Mouse (Mus musculus): ENCODE measurements at regions not wholly inside any gene's neighbourhood (a gene's known extent, or its start where the extent isn't known, plus 50 kb on each side); places are given as distances from the start of the nearest gene placed in this dataset.

- Histone ChIP-seq H3K4me3 (ENCODE audit: control insufficient read depth in 1 of 2, insufficient read depth in 1 of 2, low read depth in 2 of 2, low read length in 2 of 2) (no peak overlapping the region), H3K27ac (ENCODE audit: control insufficient read depth, low read depth, low read length) (no peak overlapping the region), H3K79me2 (ENCODE audit: control insufficient read depth, insufficient read depth, low read length, poor library complexity) (no peaks in the 10 kb centered on the region), H3K9me3 (replicated peaks; ENCODE audit: insufficient read depth, low read length) (no peaks in the 10 kb centered on the region), H3K36me3 (ENCODE audit: control insufficient read depth in 1 of 2, insufficient read depth in 2 of 2, low read length in 2 of 2) (no peaks in the 10 kb centered on the region), H3K9ac (ENCODE audit: control insufficient read depth, low read depth, low read length, poor library complexity, severe bottlenecking) (no peak overlapping the region), H3K4me1 (ENCODE audit: control insufficient read depth in 1 of 2, insufficient read depth in 2 of 2, low read length in 2 of 2) (no peaks in the 10 kb centered on the region), H3K27me3 (ENCODE audit: control insufficient read depth in 1 of 2, insufficient read depth in 2 of 2, low read length in 2 of 2) (no peaks in the 10 kb centered on the region)
- no peak for DNase-seq (ENCODE audit: low read depth, low spot score)
- no peak for TF ChIP-seq POLR2AphosphoS2 (IDR thresholded peaks at IDR 0.05; ENCODE audit: low read length)
- TF ChIP-seq SIN3A (IDR thresholded peaks at IDR 0.05; ENCODE audit: low read length): no peak
- no peak for TF ChIP-seq ZMIZ1 (IDR thresholded peaks at IDR 0.05; ENCODE audit: low read depth, low read length)
- TF ChIP-seq KAT2A (conservative IDR thresholded peaks at IDR 0.05; ENCODE audit: low read depth, low read length): no peak
- no peak for TF ChIP-seq POLR2A (IDR thresholded peaks at IDR 0.05; ENCODE audit: control insufficient read depth in 1 of 2, insufficient read depth in 1 of 2, low read depth in 1 of 2, low read length in 2 of 2, poor library complexity in 1 of 2)
- no peak for TF ChIP-seq ZKSCAN1 (IDR thresholded peaks at IDR 0.05; ENCODE audit: low read depth, low read length)
- no peak for TF ChIP-seq EP300 (IDR thresholded peaks at IDR 0.05; ENCODE audit: low read depth in 1 of 2, low read length in 2 of 2)
- TF ChIP-seq JUND (IDR thresholded peaks at IDR 0.05; ENCODE audit: low read depth, low read length): no peak
- no peak for TF ChIP-seq SMC3 (IDR thresholded peaks at IDR 0.05; ENCODE audit: low read depth, low read length)
- TF ChIP-seq MAZ (IDR thresholded peaks at IDR 0.05; ENCODE audit: low read depth, low read length): no peak
- TF ChIP-seq ETS1 (IDR thresholded peaks at IDR 0.05; ENCODE audit: low read depth, low read length): no peak
- no peak for TF ChIP-seq TBP (IDR thresholded peaks at IDR 0.05; ENCODE audit: low read depth, low read length)
- no peak for TF ChIP-seq NELFE (IDR thresholded peaks at IDR 0.05; ENCODE audit: low read depth, low read length)
- TF ChIP-seq USF2 (IDR thresholded peaks at IDR 0.05; ENCODE audit: borderline replicate concordance in 1 of 2, insufficient read depth in 1 of 2, low read depth in 1 of 2, low read length in 2 of 2): no peak
- no peak for TF ChIP-seq CTCF (IDR thresholded peaks at IDR 0.05 in 2 of 3, conservative IDR thresholded peaks at IDR 0.05 in 1 of 3; ENCODE audit: control insufficient read depth in 1 of 3, insufficient read depth in 1 of 3, low read depth in 2 of 3, low read length in 3 of 3, poor library complexity in 1 of 3, severe bottlenecking in 1 of 3)
- no peak for TF ChIP-seq RAD21 (IDR thresholded peaks at IDR 0.05; ENCODE audit: low read depth, low read length)
- no peak for TF ChIP-seq MEF2A (IDR thresholded peaks at IDR 0.05; ENCODE audit: extremely low read depth, insufficient replicate concordance, low read depth, low read length, poor library complexity, severe bottlenecking)
- no peak for TF ChIP-seq UBTF (IDR thresholded peaks at IDR 0.05; ENCODE audit: borderline replicate concordance, insufficient read depth, low read depth, low read length)
These were observed 144.4 kb downstream of the 4930564D02Rik start for GRCm38 (mm10) chr3:105211023-105211422.

GRCm38 (mm10) chr3:105211726-105212125 lies 145.1 kb downstream of the 4930564D02Rik start:
- no peaks in the 10 kb centered on the region for H3K27me3 ChIP-seq (ENCODE audit: control insufficient read depth in 1 of 2, insufficient read depth in 2 of 2, low read length in 2 of 2)
- no peaks in the 10 kb centered on the region for H3K9me3 ChIP-seq (replicated peaks; ENCODE audit: insufficient read depth, low read length)
- no peaks in the 10 kb centered on the region for H3K4me1 ChIP-seq (ENCODE audit: control insufficient read depth in 1 of 2, insufficient read depth in 2 of 2, low read length in 2 of 2)
- H3K4me3 ChIP-seq (ENCODE audit: control insufficient read depth in 1 of 2, insufficient read depth in 1 of 2, low read depth in 2 of 2, low read length in 2 of 2): no peak overlapping the region
- DNase-seq (ENCODE audit: low read depth, low spot score): no peak
- H3K9ac ChIP-seq (ENCODE audit: control insufficient read depth, low read depth, low read length, poor library complexity, severe bottlenecking): no peak overlapping the region
- no peak overlapping the region for H3K27ac ChIP-seq (ENCODE audit: control insufficient read depth, low read depth, low read length)
- no peaks in the 10 kb centered on the region for H3K79me2 ChIP-seq (ENCODE audit: control insufficient read depth, insufficient read depth, low read length, poor library complexity)
- no peaks in the 10 kb centered on the region for H3K36me3 ChIP-seq (ENCODE audit: control insufficient read depth in 1 of 2, insufficient read depth in 2 of 2, low read length in 2 of 2)
- TF ChIP-seq CHD2 (IDR thresholded peaks at IDR 0.05; ENCODE audit: low read length) (no peak), MEF2A (IDR thresholded peaks at IDR 0.05; ENCODE audit: extremely low read depth, insufficient replicate concordance, low read depth, low read length, poor library complexity, severe bottlenecking) (no peak), CTCF (IDR thresholded peaks at IDR 0.05 in 2 of 3, conservative IDR thresholded peaks at IDR 0.05 in 1 of 3; ENCODE audit: control insufficient read depth in 1 of 3, insufficient read depth in 1 of 3, low read depth in 2 of 3, low read length in 3 of 3, poor library complexity in 1 of 3, severe bottlenecking in 1 of 3) (no peak), MAZ (IDR thresholded peaks at IDR 0.05; ENCODE audit: low read depth, low read length) (no peak), TAL1 (IDR thresholded peaks at IDR 0.05; ENCODE audit: low read length) (no peak), SMC3 (IDR thresholded peaks at IDR 0.05; ENCODE audit: low read depth, low read length) (no peak), KAT2A (conservative IDR thresholded peaks at IDR 0.05; ENCODE audit: low read depth, low read length) (no peak), TCF12 (IDR thresholded peaks at IDR 0.05; ENCODE audit: low read depth, low read length) (no peak), ZMIZ1 (IDR thresholded peaks at IDR 0.05; ENCODE audit: low read depth, low read length) (no peak)
